Mouse (Mus musculus): ENCODE data around the gene Rps6kb1.

Gene Rps6kb1

DNA sequence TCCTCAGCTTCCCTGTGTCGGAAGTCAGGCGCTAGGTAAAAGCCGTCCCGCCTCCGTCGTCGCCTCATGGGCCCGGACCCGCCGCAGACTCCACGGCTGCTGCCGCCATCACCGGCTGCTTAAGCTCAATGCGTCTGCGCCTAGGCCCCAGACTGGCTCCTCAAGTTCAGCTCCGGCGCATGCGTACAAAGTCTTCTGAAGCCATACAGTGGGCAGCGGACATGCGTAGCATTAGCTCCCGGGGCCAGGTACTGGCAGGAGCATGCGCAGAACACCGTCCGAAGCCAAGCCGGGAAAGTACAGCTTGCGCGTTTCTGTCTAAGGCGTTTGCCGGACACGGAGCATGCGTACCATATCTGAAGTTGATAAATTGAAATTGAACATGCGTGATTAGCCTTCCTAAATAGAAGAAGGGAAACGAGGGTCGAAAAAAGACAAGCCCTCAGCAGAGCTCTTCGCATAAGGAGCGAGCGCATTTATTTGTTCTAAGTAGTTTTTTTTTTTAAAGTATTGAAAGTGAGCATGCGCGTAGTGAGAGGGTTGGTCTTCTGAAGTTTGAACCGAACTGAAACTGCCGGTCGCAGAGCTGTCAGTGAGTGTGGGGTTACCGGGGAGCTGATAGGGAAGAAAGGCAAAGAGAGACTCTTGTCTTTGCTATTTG lies at the start of gene Rps6kb1, which contains the start of gene Tubd1:
Gene Rps6kb1 (minus strand): TSS at position 167 of the 661 bp plus-strand sequence.
Gene Tubd1 (plus strand): TSS at position 353 of the 661 bp plus-strand sequence.
- peak; percentile 99 for DNase-seq (ENCODE audit: low spot score)

DNA sequence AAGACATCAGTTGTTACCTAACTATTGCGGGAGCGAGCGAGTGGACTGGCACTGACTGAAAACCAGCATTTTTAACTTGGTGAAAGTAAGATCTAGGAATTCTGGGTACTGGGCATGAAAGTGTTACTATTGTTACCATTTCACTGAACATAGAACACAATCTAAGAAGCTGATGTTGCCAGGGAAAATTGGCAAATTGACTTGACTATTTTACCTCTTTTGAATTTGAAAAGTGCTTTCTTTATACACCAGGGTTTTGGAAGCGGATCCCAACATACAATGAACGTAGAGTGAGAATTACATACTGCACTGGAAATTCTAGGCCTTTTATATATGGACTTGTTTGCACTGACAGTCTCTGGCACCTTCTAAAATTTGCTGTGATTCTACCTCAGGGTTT lies 48.8 kb upstream of the Rps6kb1 start:
- no peak for DNase-seq (ENCODE audit: low spot score)

DNA sequence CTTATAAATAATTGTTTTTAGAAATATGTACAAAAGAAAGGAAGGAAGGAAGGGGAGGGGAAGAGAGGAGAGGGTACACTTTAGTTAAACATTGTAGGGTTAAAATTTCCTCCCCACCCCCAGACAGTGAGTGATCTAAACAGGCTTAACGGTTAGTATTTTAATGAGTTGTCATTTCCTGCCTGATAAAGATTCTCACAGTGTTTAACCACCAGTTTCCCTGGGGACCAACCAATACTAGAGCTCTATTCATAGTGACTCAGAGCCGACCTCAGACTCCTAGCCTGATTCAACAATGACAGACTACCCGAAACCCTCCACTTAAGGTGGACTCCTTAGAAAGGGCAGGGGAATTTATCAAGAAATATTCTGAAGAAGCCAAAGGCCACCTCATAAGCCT lies 48.4 kb upstream of the Rps6kb1 start:
- DNase-seq (ENCODE audit: low spot score), result no peak

DNA sequence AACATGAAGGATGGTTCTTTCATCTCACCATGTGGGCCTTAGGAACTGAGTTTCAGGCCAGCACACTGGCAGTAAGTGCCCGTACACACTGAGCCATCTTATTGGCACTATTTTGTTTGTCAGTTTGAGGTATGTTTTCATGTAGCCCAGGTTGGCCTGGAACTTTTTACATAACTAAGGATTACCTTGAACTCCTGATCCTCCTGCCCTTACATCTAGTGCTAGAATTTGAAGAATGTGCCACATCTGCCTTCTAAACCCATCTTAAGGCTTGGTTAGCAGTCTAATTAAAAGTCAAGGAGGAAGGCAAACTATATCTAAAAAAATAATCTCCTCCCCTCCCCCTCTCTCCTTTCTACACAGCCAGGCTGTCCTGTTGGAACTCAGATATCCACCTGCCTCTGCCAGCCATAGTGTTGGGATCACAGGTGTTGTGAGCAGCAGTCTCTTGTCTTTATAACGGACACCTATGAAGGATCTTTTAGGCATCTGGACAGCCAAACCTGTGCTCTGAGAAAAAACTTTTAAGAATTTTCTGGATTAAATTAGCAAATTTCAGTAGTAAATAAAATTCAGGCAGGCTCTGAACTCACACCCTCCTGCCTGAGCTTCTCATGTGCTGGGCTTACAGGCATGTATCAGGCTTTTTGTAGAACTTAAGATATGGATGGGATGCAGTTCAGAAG lies 47.5 kb upstream of the Rps6kb1 start:
- no peak for DNase-seq (ENCODE audit: low spot score)

DNA sequence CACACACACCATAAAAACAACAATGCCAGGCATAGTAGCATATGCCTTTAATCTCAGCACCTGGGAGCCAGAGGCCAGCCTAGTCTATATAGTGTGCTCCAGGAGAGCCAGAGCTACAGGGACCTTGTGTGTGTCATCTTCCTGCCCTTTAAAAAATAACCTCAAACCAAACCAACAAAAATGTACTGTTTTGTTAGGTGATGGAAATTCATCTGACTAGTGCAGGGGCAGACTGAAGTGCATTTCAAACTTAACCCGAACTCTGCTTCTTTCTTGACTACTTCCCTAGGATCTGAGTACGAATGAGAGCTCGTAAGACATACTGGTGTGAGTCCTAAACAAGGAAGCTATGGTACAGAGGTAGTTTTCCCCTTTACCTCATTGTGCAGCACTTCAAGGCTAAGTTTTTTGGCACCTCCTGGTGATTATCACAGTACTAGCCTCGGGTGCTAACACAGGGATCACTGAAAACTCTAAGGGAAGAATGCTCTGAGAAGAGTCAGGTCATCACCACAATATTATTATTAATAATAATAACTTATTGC lies 46.8 kb upstream of the Rps6kb1 start:
- no peak for DNase-seq (ENCODE audit: low spot score)

- no peak for DNase-seq (ENCODE audit: low spot score)
Measured at GRCm38 (mm10) chr11:86590579-86590978, 46.0 kb upstream of the Rps6kb1 start.

DNA sequence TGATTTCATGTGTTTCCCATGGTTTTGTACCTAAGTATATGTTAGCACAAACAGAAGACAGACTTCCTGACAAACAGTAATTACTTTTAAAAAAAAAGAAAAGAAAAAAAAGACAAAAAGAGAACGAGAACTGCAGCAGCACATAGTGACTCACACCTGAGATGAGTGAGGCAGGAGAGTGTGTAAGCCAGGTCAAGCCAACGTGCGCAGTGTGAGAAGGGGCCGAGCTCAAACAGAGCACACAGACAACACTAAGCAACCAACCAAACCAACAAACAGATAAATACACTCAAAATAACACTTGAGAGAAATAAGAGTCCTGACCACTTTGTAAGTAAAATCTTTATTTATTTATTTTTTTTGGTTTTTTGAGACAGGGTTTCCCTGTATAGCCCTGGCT lies 45.5 kb upstream of the Rps6kb1 start:
- no peak for DNase-seq (ENCODE audit: low spot score)

DNA sequence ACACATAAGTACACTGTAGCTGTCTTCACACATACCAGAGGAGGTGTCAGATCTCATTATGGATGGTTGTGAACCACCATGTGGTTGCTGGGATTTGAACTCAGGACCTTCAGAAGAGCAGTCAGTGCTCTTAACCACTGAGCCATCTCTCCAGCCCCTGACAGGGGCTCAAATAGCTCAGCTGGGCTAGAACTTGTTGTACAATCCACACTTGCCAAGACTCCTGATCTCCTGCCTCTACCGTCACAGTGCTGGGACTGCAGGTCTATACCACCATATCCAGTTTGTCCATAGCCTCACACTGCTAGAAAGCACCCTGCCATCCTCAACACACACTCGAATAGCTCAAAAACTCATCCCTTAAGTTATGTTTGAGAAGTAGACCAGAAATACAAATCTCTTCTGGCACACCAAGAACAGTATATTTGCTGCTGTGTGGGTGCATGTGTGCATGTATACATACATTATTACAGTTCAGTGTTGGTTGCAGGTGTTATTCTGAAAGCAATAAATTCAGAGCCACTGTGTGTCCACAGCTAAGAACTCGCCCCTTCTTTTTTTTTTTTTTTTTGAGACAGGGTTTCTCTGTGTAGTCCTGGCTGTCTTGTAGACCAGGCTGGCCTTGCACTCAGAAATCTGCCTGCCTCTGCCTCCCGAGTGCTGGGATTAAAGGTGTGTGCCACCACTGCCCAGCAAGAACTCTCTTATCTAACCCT lies 44.1 kb upstream of the Rps6kb1 start:
- no peak for DNase-seq (ENCODE audit: low spot score)

DNA sequence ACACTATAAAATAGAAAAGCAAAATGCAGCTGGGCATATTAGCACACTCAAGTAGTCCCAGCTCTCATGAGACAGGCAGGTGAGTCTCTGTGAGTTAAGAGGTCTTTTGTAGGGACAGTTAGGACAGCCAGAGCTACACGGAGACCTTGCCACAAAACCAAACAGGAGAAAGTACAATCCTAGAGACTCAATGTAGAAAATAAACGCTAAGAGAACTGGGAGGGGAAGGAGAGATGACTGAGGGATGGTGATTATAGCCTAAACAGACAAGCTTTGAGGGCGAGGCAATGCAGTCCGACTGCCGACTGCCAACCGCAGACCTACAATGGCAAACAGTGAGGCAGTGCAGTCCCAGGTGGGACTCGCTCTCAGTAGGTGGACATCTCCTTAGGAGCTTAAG lies 43.2 kb upstream of the Rps6kb1 start:
- no peak for DNase-seq (ENCODE audit: low spot score)

GRCm38 (mm10) chr11:86586868-86587792 lies 42.5 kb upstream of the Rps6kb1 start:
- peak; percentile 86 for DNase-seq (ENCODE audit: low spot score)

DNA sequence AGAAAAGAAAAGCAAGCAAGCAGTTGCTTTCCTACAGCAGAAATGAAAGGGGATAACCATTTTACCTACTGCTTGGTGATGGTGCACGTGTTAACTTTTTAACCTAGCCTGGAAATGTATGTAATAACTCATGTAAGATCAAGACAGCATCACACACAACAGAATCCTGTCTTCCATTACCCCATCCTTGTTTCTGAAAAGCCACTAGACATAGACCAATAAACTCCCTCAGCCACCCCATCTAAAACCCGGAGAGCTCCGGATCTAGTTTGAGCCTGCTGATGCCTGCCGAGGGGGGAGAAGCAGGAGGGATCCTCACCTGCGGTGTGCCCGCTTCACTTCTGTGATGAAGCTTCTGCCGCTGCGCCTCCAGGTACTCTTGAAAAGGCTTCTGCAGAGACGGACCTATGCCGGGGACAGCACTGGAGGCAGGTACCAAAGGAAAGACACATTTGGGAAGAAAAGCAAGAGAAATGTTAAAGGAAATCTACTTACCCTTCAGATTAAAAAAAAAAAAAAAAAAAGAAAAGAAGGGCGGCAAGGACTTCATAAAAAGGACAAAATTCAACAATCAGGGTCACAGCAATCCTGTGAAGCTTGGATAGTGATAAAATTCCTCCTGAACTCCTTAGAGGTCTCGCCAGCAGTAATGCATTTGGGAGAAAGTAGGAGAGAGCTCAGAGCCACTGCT lies 41.7 kb upstream of the Rps6kb1 start:
- DNase-seq (ENCODE audit: low spot score), result no peak

DNA sequence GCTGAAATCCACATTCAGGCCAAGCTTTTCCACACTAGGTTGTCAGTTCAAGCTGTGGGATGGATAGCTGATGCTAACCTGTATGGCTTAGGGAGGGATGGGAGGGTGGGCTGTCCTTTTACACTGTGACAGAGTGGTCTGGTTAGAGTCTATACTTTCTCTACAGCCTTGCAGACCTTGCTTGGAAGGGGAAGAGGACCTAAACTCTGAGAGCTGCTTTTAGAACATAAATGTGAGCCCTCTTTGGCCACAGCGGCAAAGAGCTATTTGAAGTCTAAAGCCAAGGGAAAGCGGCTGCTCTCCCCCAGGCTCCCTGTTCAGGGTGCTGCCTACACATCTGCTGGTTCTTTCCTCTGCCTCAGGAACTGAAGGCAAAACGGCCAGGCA lies 41.0 kb upstream of the Rps6kb1 start:
- no peak for DNase-seq (ENCODE audit: low spot score)

GRCm38 (mm10) chr11:86584898-86585597 lies 40.4 kb upstream of the Rps6kb1 start:
- no peak for DNase-seq (ENCODE audit: low spot score)

DNA sequence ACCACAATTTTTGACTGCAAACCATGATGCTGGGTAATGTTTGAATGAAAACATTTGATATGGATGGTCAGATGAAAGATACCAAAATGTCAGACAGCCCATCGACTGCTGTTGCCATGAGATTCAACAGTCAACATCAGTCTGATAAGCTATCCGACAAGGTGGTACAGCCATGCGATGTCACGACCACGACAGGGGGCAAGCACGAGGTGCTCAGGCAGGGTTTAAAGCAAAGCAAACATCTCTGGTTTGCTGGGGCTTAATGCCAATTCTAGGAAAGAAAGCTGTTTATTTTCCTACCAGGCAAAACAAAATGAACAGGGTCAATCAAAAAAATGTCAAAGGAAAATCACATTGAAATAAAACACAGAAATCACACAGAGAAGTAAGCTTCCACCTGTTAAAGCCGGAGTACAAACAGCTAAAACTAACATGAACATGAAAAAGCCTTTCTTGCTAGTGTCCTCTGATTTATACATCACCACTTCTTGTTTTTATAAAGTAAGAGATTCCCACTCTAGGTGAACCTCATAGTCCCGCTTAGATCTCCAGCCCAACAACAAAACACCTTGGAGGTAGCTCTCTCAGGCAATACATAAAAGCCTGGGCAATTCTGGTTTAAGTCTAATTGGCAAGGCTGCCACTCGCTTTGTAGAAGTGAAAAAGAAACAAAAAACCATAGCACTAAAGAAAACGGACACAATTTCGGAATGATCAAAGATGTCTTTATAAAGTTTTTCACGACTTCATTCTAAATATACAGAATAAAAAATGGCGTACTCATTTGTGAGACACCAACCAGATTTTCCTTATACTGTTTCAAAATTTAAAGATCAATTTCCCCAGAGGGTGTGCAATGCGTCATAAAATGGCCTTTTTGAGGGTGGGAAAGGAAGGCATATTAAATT lies 39.6 kb upstream of the Rps6kb1 start:
- DNase-seq (ENCODE audit: low spot score), result no peak

- no peak for DNase-seq (ENCODE audit: low spot score)
Measured at GRCm38 (mm10) chr11:86583313-86583825, 38.8 kb upstream of the Rps6kb1 start.

DNA sequence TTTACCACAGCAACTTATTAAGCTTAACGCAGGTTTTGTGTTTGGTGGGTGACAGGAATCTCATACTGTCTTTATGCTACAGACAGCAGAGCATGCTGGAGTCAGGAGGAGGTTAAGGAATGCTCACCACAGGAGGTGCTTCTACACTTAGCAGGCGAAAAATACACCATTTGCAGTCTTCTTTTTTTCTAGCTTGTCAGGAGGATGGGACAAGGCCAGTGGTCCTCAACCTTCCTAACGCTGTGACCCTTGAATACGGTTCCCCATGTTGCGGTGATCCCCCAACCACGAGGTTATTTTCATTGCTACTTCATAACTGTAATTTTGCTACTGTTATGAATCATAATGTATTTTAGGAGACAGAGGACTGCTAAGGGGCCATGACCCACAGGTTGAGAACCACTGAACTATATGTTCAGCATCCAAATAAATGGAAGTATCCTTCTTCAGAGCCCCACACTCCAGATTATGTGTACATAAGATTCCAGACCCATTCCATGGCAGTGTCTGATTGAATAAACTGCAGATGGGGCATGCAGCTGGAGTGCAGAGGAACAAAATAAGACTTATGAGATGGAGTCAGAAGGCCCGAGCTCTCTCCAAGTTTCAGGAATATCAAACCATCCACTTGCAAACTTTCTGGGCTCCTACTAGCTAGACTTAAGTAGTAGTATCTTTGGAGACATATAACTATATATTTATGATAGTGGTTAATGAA lies 38.1 kb upstream of the Rps6kb1 start:
- DNase-seq (ENCODE audit: low spot score), result no peak

- DNase-seq (ENCODE audit: low spot score), result no peak
Measured at GRCm38 (mm10) chr11:86581943-86582542, 37.4 kb upstream of the Rps6kb1 start.

GRCm38 (mm10) chr11:86581250-86581753 lies 36.7 kb upstream of the Rps6kb1 start:
- DNase-seq (ENCODE audit: low spot score), result peak; percentile 63
